Mouse (Mus musculus): ENCODE results near the gene 1700016D06Rik.

- TF ChIP-seq GATA1 (IDR thresholded peaks at IDR 0.05; ENCODE audit: low read length) (no peak), TAL1 (IDR thresholded peaks at IDR 0.05; ENCODE audit: low read length) (no peak)
Observed at GRCm38 (mm10) chr8:11707701-11708100, 6.8 kb upstream of the 1700016D06Rik start.
